Comparison of ENCODE assay signal across 8 mouse cellular contexts in genomic region chr1:132417319-132418251, GRCm38 (mm10). TPM values are rescaled to one million over a fixed set of nuclear protein-coding genes. Genes with fewer than 3 reads are reported as not detected.
DNase-seq lines count a peak whose midpoint lies in the region; ATAC-seq and TF ChIP-seq lines count a peak whose summit lies in the region.

TSS of gene Dstyk (plus strand) at chr1:132417555.

- ATAC-seq in Patski, result peak; percentile 98
- peak; percentile 98 for ATAC-seq in hindbrain, embryonic 13.5 days (ENCODE audit: low FRiP score)

- peak within 1 kb of the TSS; percentile 84 for H3K9ac ChIP-seq in hindbrain, embryonic 13.5 days

- CTCF ChIA-PET in Patski (lab: Charles Lee), result interaction anchor here (1.0 to 1.6 kb wide), 3 partner anchors 26 to 30 kb away, joined by 3 to 4 read pairs (median 3); no protein-coding TSS in a partner anchor

- H3K27ac ChIP-seq in hindbrain, embryonic 13.5 days, result peak within 1 kb of the TSS; percentile 92

- H3K4me1 ChIP-seq in hindbrain, embryonic 13.5 days (replicated peaks), result peaks cover 27% of the 10 kb centered on the region

- H3K4me2 ChIP-seq in hindbrain, embryonic 13.5 days, result peak within 1 kb of the TSS; percentile 73

- WGBS in hindbrain, embryonic 13.5 days, result under 1% methylated on average over 72 of the region's 85 CpGs

- no peaks in the 10 kb centered on the region for H3K27me3 ChIP-seq in Patski
- H3K27me3 ChIP-seq in hindbrain, embryonic 13.5 days, result no peaks in the 10 kb centered on the region

- H3K9me3 ChIP-seq in hindbrain, embryonic 13.5 days, result no peaks in the 10 kb centered on the region

- peak within 1 kb of the TSS; percentile 56 for H3K4me3 ChIP-seq in hindbrain, embryonic 13.5 days

- in situ Hi-C loops in Patski (cut with MboI; ENCODE audit: low pct_unique_long_range_greater_than_20kb), result no loop called here

- POLR2A ChIA-PET in Patski (lab: Charles Lee), result interaction anchor here (0.6 to 1.4 kb wide), 5 partner anchors 8 to 213 kb away, joined by 3 to 5 read pairs (median 4); no protein-coding TSS in a partner anchor

- peak; percentile 94 for TF ChIP-seq CTCF in Patski (IDR thresholded peaks at IDR 0.05)

- peak; percentile 73 for DNase-seq in Patski (ENCODE audit: low read depth, low spot score)
- peak; percentile 92 for DNase-seq in cerebellum, postnatal 14 days
- DNase-seq in frontal cortex, postnatal 14 days (ENCODE audit: low spot score in 2 of 2), result peak; percentile 84 to 86
- peak; percentile 76 to 79 for DNase-seq in layer of hippocampus, postnatal 25 days (ENCODE audit: extremely low spot score in 1 of 2, low spot score in 1 of 2)
- DNase-seq in lung, postnatal 25 days (ENCODE audit: low spot score), result peak; percentile 94
- DNase-seq in retina, embryonic 14.5 days (ENCODE audit: low spot score), result peak; percentile 95
- peak; percentile 89 for DNase-seq in thymus, postnatal 4 days

- H3K36me3 ChIP-seq in hindbrain, embryonic 13.5 days, result no peaks in the 10 kb centered on the region

RNA-seq across cellular contexts. Expression of gene Dstyk, which starts in this region (rescaled TPM):
- polyA plus RNA-seq in Patski (2021), result 26.8 TPM
- 10.0 and 10.3 TPM in 2 replicates for polyA plus RNA-seq in hindbrain, embryonic 13.5 days (2015; fragmentation: Nextera tagmentation; extraction: Ambion mirVana)
- 10 to 100 TPM; 47.4 to 49.5 TPM for total RNA-seq in layer of hippocampus, postnatal 25 days (2021)

Comparison
In these comparisons a context has a peak if more than half of its experiments do, and no peak if none do; other contexts are left out.
1. Peak in every context shown above with its lines: DNase-seq, ATAC-seq, H3K4me3 ChIP-seq and H3K27ac ChIP-seq.